Mouse (Mus musculus): ENCODE results near the gene Olfr1502.
"Not testable (repeated sequence)": the region's sequence is repeated elsewhere in the genome, so short reads cannot be mapped to it uniquely, and the experiment has no call there.

Gene Olfr1502

DNA sequence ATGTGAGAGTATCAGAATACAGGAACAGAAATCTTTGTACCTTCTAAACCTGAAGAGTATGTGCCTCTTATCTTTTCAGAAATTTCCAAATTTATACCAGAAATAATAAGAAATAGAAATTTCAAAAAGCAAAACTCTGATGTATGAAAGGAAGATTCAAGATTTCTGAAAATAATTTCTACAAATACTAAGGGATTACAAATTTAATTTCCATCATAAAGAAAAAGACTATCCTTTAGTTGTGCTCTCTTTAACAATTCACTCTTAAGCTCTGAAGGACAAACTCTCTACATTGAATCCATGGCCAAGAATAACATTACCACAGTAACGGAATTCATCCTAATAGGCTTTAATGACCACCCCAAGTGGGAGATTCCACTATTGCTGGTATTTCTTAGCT is at the start of gene Olfr1502:
TSS of gene Olfr1502 (plus strand) at position 301 of the 400 bp plus-strand sequence.
- no peak for DNase-seq (ENCODE audit: low spot score in 2 of 2)

DNA sequence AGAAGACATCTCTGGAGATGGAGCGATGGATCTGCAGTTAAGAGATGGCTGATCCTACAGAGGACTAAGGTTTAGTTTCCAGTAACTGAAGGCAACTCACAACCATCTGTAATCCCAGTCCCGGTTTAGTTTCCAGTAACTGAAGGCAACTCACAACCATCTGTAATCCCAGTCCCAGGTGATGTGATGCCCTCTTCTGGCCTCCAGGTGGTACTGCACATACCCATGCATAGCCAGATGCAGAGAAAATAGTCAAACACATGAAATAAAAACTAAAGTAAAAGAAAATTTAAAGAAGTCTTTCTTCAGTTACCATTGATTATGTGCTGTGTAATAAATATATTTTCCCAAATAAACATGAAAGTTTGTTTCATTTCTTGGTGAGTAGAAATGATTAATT is 48.8 kb upstream of the Olfr1502 start:
- no peak for DNase-seq (ENCODE audit: low spot score in 2 of 2)

DNA sequence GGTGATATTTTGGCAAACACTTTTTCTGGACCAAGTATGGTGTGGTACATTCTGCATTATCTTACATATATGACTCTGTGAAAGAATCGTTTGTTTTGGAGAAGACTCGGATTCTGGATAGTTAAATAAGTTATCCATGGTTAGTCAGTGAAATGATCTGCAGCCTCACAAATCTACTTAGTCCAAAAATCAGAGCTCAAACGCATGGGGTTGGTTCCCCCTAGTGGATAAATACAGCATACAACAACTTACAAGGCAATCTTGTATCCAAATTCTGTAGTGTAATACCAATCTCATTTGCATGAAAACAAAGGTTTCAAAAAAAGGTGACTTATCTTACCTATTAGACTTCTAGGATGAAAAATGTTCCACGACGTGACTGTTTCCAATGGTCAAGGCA is 42.8 kb upstream of the Olfr1502 start:
- no peak for DNase-seq (ENCODE audit: low spot score in 2 of 2)

DNA sequence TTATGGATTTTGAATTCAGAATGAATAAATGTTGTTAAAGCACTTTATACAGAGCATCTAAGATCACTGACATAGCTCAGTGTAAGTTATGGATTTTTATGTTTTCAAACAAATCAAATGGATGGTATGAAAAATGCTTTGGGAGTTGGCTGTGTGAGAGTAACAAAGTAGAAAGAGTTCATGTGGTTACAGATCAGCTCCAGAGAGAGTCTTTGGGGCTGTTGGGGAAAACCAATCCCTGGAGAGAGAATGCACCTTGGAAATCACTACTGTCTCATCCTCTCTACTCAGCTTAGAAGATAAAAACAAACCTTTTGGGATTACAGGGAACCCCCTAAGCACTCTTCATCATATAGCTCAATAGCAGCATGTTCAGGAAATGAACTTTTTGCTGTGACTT is 42.2 kb upstream of the Olfr1502 start, which contains the start of gene Olfr1499:
TSS of gene Olfr1499 (minus strand) at position 101 of the 400 bp plus-strand sequence.
- no peak for DNase-seq (ENCODE audit: low spot score in 2 of 2)

DNA sequence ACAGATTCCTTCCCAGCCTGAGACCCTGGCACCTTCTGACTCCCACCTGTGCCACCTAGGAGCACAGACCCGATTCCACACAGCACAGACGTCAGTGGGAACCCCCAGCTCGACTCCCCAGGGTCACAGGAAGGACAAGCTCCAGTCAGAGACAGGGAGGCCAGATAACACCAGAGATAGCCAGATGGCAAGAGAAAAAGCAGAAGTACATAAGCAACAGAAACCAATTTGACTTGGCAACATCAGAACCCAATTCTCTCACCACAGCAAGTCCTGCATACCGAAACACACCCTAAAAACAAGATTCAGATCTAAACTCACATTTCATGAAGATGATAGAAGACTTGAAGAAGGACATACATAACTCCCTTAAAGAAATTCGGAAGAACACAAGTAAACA is 40.7 kb upstream of the Olfr1502 start:
- no peak for DNase-seq (ENCODE audit: low spot score in 2 of 2)

DNA sequence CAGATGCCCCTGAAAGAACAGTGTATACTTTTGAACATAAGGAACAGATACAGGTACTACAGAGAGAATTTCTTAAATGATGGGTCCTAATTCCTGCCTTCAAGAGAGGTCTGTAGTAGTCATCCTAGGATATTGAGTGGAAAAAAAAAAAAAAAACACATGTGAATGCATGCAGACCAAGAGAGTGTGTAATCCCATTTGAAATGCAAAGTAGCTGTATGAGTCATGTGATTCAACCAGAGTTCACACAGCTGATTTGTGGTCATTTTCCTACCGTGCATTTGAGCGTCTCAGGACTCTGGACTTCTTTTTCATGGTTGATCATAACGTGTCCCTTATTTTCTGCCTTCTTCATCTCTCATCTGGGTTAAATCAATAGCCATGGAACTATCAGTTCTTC is 33.1 kb upstream of the Olfr1502 start:
- DNase-seq (ENCODE audit: low spot score in 2 of 2), result no peak

DNA sequence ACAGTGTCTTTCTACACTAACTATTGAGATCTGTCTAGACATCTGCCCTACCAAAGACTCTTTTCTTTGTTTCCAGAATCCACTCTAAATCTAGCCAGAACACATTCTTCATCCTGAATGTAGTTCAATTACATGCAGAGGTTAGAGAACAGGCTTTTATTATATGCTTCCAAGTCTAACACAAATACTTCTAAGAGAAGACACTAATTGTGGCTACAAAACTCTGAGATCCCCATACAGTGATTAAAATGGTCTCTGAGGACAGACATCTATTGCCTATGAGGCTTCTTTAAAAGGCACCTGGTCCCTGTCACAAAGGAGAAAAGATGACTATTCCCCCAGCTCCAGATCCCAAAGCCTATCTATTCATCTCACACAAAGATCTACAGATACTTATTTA is 31.2 kb upstream of the Olfr1502 start, which contains the start of gene Olfr1500:
TSS of gene Olfr1500 (minus strand) at position 101 of the 400 bp plus-strand sequence.
- no peak for DNase-seq (ENCODE audit: low spot score in 2 of 2)

DNA sequence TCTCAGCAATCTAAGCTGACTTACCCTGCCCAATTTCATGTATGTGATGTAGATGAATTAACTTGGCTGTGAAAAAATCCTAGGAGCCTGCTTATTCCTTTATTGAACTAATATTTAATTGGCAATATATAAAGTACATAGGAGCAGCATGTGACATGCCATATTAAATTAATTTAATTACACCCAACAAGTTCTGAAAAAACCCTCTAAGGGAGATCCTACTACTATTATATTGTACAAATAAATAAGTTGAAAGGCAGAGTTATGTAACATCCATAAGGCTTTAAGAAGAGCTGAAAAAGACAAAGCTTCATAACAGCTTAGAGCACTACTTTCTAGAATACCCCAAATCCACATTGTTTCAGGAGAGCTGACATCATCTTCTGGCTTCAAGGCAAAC is 11.0 kb upstream of the Olfr1502 start, which contains the start of gene Olfr1501:
TSS of gene Olfr1501 (minus strand) at position 101 of the 400 bp plus-strand sequence.
- not testable (repeated sequence) for DNase-seq (ENCODE audit: low spot score in 2 of 2)

DNA sequence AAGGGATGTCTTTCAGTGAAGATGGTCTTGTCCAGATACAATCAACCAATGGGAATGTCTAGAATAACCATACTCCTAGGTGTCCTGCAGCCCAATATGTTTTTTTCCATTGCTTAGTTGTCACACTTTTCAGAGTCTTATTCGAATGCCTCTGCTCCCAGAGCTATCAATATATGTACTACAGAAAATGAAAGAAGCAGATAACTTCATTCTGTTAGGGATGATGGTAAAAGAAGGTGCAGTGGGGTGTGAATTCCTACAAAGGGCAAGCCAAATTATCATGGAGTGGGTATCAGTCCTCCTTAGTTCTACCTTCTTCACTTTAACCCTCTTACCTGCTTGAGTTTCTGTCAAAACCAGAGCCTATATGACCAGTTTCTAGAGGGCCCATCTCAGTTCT is 36.2 kb downstream of the Olfr1502 start, which contains the start of gene Olfr1504:
TSS of gene Olfr1504 (minus strand) at position 101 of the 400 bp plus-strand sequence.
- no peak for DNase-seq (ENCODE audit: low spot score in 2 of 2)
